Mouse (Mus musculus): ENCODE results near the gene Mad1l1. TPM values are rescaled to one million over a fixed set of nuclear protein-coding genes. Genes with fewer than 3 reads are reported as not detected.

The Mad1l1 gene
- polyA plus RNA-seq, 1 experiment from 2014 or later = 30.0 TPM

DNA sequence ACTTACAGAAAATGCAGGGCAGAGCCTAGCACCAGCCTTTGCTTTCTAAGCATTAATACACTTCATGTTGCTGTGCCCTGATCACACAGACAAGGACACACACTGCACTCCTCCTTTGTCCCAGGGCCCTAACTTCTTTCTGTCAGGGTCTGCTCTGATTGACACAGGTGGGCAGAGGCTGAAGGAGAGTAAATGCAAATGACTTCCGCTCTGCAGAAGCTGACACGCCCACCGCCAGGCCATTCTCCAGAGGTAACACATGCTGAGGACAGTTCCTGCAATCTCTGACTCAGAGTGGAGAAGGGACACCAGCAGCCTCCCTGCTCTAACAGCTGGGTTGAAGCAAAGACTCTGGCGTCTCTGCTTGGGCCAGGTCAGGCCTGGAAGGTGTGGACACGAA lies 198.2 kb downstream of the Mad1l1 start:
- DNase-seq (ENCODE audit: low read depth, low spot score) (no peak), ATAC-seq (no peak)
- no peaks in the 10 kb centered on the region for H3K27me3 ChIP-seq
- TF ChIP-seq CTCF (IDR thresholded peaks at IDR 0.05) = no peak
- ChIA-PET CTCF (interaction anchor here (3.7 kb wide), 1 partner anchor 17 kb away, joined by 15 read pairs; no protein-coding TSS in a partner anchor), POLR2A (no interaction called here)
- in situ Hi-C loops (cut with MboI; ENCODE audit: low pct_unique_long_range_greater_than_20kb) = no loop called here

GRCm38 (mm10) chr5:140121966-140122365 lies 199.4 kb downstream of the Mad1l1 start:
- no peaks in the 10 kb centered on the region for H3K27me3 ChIP-seq
- no peak for TF ChIP-seq CTCF (IDR thresholded peaks at IDR 0.05)
- in situ Hi-C loops (cut with MboI; ENCODE audit: low pct_unique_long_range_greater_than_20kb) = no loop called here
- POLR2A ChIA-PET = no interaction called here
- ATAC-seq (no peak), DNase-seq (ENCODE audit: low read depth, low spot score) (no peak)
- CTCF ChIA-PET = no interaction called here

DNA sequence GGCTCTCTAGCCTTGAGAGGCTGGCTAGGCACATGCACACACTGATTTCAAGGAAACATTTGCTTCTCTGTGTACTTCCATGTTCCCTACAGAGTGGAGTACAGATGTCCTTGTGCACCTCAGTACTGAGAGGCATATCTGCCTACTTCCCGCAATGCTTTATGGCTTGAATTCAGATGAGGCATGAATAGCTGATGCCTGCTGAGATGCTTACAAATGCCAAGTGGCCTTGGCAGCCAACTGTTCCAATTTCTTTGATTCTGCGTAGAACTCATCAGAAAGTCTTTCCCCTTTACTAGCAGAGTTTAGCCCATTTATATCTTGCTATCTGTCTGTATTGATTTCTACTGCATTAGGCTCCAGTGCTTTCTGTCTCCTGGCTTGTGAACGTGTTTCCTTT lies 202.4 kb downstream of the Mad1l1 start:
- CTCF ChIA-PET = no interaction called here
- no peak for ATAC-seq
- no peak for TF ChIP-seq CTCF (IDR thresholded peaks at IDR 0.05)
- in situ Hi-C loops (cut with MboI; ENCODE audit: low pct_unique_long_range_greater_than_20kb) = no loop called here
- H3K27me3 ChIP-seq = no peaks in the 10 kb centered on the region
- POLR2A ChIA-PET = no interaction called here
- no peak for DNase-seq (ENCODE audit: low read depth, low spot score)

GRCm38 (mm10) chr5:140117968-140118367 lies 203.4 kb downstream of the Mad1l1 start:
- ChIA-PET POLR2A (no interaction called here), CTCF (no interaction called here)
- TF ChIP-seq CTCF (IDR thresholded peaks at IDR 0.05) = no peak
- DNase-seq (ENCODE audit: low read depth, low spot score) (no peak), ATAC-seq (no peak)
- in situ Hi-C loops (cut with MboI; ENCODE audit: low pct_unique_long_range_greater_than_20kb) = no loop called here
- no peaks in the 10 kb centered on the region for H3K27me3 ChIP-seq

- ChIA-PET POLR2A (no interaction called here), CTCF (no interaction called here)
- DNase-seq (ENCODE audit: low read depth, low spot score) = no peak
- in situ Hi-C loops (cut with MboI; ENCODE audit: low pct_unique_long_range_greater_than_20kb) = no loop called here
- no peaks in the 10 kb centered on the region for H3K27me3 ChIP-seq
- no peak for TF ChIP-seq CTCF (IDR thresholded peaks at IDR 0.05)
- ATAC-seq = no peak
Observed at GRCm38 (mm10) chr5:140115434-140116271, 205.7 kb downstream of the Mad1l1 start.

- TF ChIP-seq CTCF (IDR thresholded peaks at IDR 0.05) = no peak
- POLR2A ChIA-PET = interaction anchor here (0.5 kb wide), 1 partner anchor 127 kb away, joined by 3 read pairs; no protein-coding TSS in a partner anchor
- ATAC-seq (no peak), DNase-seq (ENCODE audit: low read depth, low spot score) (no peak)
- no peaks in the 10 kb centered on the region for H3K27me3 ChIP-seq
- in situ Hi-C loops (cut with MboI; ENCODE audit: low pct_unique_long_range_greater_than_20kb) = no loop called here
- CTCF ChIA-PET = no interaction called here
Observed at GRCm38 (mm10) chr5:140114512-140115060, 206.8 kb downstream of the Mad1l1 start.

GRCm38 (mm10) chr5:140113281-140113680 lies 208.1 kb downstream of the Mad1l1 start:
- ChIA-PET CTCF (interaction anchor here (0.9 kb wide), 1 partner anchor 9 kb away, joined by 3 read pairs; no protein-coding TSS in a partner anchor), POLR2A (interaction anchor here (1.1 kb wide), 1 partner anchor 1354 kb away, joined by 4 read pairs; no protein-coding TSS in a partner anchor)
- no peak for ATAC-seq
- in situ Hi-C loops (cut with MboI; ENCODE audit: low pct_unique_long_range_greater_than_20kb) = no loop called here
- TF ChIP-seq CTCF (IDR thresholded peaks at IDR 0.05) = no peak
- H3K27me3 ChIP-seq = no peaks in the 10 kb centered on the region
- DNase-seq (ENCODE audit: low read depth, low spot score) = no peak

GRCm38 (mm10) chr5:140110024-140110423 lies 211.3 kb downstream of the Mad1l1 start:
- POLR2A ChIA-PET = no interaction called here
- TF ChIP-seq CTCF (IDR thresholded peaks at IDR 0.05) = no peak
- in situ Hi-C loops (cut with MboI; ENCODE audit: low pct_unique_long_range_greater_than_20kb) = no loop called here
- ATAC-seq (no peak), DNase-seq (ENCODE audit: low read depth, low spot score) (no peak)
- no peaks in the 10 kb centered on the region for H3K27me3 ChIP-seq
- CTCF ChIA-PET = interaction anchor here (1.2 to 1.4 kb wide), 3 partner anchors 17 to 46 kb away, joined by 3 to 4 read pairs (median 3); no protein-coding TSS in a partner anchor

- H3K27me3 ChIP-seq = no peaks in the 10 kb centered on the region
- CTCF ChIA-PET = interaction anchor here (1.1 to 3.0 kb wide), 3 partner anchors 10 to 70 kb away, joined by 3 to 10 read pairs (median 4); no protein-coding TSS in a partner anchor
- POLR2A ChIA-PET = no interaction called here
- ATAC-seq (no peak), DNase-seq (ENCODE audit: low read depth, low spot score) (no peak)
- in situ Hi-C loops (cut with MboI; ENCODE audit: low pct_unique_long_range_greater_than_20kb) = no loop called here
- no peak for TF ChIP-seq CTCF (IDR thresholded peaks at IDR 0.05)
Observed at GRCm38 (mm10) chr5:140107907-140108306, 213.4 kb downstream of the Mad1l1 start.

DNA sequence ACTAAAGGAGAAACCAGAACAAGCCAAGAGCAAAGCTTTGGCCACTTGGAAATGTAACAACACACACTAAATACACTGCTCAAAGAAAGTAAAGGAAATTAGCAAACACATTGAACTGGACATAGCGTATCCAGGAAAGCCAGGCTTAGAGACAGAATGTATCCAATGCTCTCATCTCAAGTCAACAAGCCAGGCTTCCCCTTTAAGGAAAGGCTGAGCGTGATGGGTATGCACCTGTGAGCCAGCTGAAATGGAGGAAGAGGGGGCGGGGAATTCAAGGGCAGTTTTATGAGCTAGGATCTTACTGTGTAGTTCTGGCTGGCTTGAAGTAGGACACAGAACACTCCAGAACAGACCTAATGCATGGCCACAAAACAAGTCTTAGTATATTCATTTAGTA lies 215.3 kb downstream of the Mad1l1 start:
- DNase-seq (ENCODE audit: low read depth, low spot score) (no peak), ATAC-seq (no peak)
- no peak for TF ChIP-seq CTCF (IDR thresholded peaks at IDR 0.05)
- CTCF ChIA-PET = interaction anchor here (1.3 to 3.0 kb wide), 2 partner anchors 8 to 17 kb away, joined by 3 to 10 read pairs; no protein-coding TSS in a partner anchor
- H3K27me3 ChIP-seq = no peaks in the 10 kb centered on the region
- in situ Hi-C loops (cut with MboI; ENCODE audit: low pct_unique_long_range_greater_than_20kb) = no loop called here
- POLR2A ChIA-PET = no interaction called here

- ChIA-PET POLR2A (no interaction called here), CTCF (interaction anchor here (1.3 kb wide), 2 partner anchors 16 to 35 kb away, joined by 3 read pairs; no protein-coding TSS in a partner anchor)
- no peak for ATAC-seq
- no peak for TF ChIP-seq CTCF (IDR thresholded peaks at IDR 0.05)
- DNase-seq (ENCODE audit: low read depth, low spot score) = no peak
- in situ Hi-C loops (cut with MboI; ENCODE audit: low pct_unique_long_range_greater_than_20kb) = no loop called here
- H3K27me3 ChIP-seq = no peaks in the 10 kb centered on the region
Observed at GRCm38 (mm10) chr5:140104891-140105290, 216.5 kb downstream of the Mad1l1 start.
